Mouse (Mus musculus) intestine, embryonic 16.5 days (tissue): ENCODE measurements around the gene Zfpm1. TPM values are rescaled to one million over a fixed set of nuclear protein-coding genes. Genes with fewer than 3 reads are reported as not detected.

Experiments
- ATAC-seq: fragments of 200-750 bp; cut with Nextera tagmentation; 2 replicates; pipeline ENCODE4 v1.8.0; 2017; ENCODE audit warnings: moderate TSS enrichment, moderate library complexity
- H3K27ac ChIP-seq: fragments of 300-500 bp; sonication (generic); 2 replicates; pipeline ENCODE4 v1.5.1; 2014; ENCODE audit warnings: mild to moderate bottlenecking, low read length
- H3K27me3 ChIP-seq: fragments of 300-500 bp; sonication (generic); replicated peaks from 2 replicates; pipeline ENCODE4 v1.6.1; 2014; ENCODE audit warnings: low read length, control low read depth, mixed read lengths; ENCODE audit not compliant: control insufficient read depth, insufficient read depth
- H3K36me3 ChIP-seq: fragments of 300-500 bp; sonication (generic); 2 replicates; pipeline ENCODE4 v1.6.1; 2014; ENCODE audit warnings: low read length, control low read depth; ENCODE audit not compliant: control insufficient read depth, insufficient read depth
- H3K4me1 ChIP-seq: fragments of 300-500 bp; sonication (generic); 2 replicates; pipeline ENCODE4 v1.6.1; 2014; ENCODE audit warnings: low read length, control low read depth, mixed read lengths; ENCODE audit not compliant: control insufficient read depth, insufficient read depth
- H3K4me2 ChIP-seq: fragments of 300-500 bp; sonication (generic); 2 replicates; pipeline ENCODE4 v1.6.1; 2014; ENCODE audit warnings: low read depth, low read length, control low read depth
- H3K4me3 ChIP-seq: fragments of 300-500 bp; sonication (generic); 2 replicates; pipeline ENCODE4 v1.5.1; 2014; ENCODE audit warnings: mild to moderate bottlenecking, low read length
- H3K9ac ChIP-seq: fragments of 300-500 bp; sonication (generic); 2 replicates; pipeline ENCODE4 v1.6.1; 2014; ENCODE audit warnings: low read depth, low read length
- H3K9me3 ChIP-seq: fragments of 300-500 bp; sonication (generic); 2 replicates; pipeline ENCODE4 v1.6.1; 2016; ENCODE audit warnings: low read length, control low read depth; ENCODE audit not compliant: control insufficient read depth
- WGBS: fragments of 180-500 bp; shearing (Covaris S2); extraction: QIAGEN DNeasy Blood & Tissue Kit; methylation state at CpG from one replicate; pipeline ENCODE4 v1.1.7; 2014; 5-methylcytosine and 5-hydroxymethylcytosine counted together
- polyA plus RNA-seq: library from polyadenylated mRNA; unstranded; fragments of >200 nt; fragmentation: Nextera tagmentation; extraction: Ambion mirVana; gene quantifications from 2 replicates; pipeline ENCODE4 v1.2.1, GENCODE M21; 2015

Gene Zfpm1
- polyA plus RNA-seq, 1 experiment from 2014 or later: 2.6 TPM

DNA sequence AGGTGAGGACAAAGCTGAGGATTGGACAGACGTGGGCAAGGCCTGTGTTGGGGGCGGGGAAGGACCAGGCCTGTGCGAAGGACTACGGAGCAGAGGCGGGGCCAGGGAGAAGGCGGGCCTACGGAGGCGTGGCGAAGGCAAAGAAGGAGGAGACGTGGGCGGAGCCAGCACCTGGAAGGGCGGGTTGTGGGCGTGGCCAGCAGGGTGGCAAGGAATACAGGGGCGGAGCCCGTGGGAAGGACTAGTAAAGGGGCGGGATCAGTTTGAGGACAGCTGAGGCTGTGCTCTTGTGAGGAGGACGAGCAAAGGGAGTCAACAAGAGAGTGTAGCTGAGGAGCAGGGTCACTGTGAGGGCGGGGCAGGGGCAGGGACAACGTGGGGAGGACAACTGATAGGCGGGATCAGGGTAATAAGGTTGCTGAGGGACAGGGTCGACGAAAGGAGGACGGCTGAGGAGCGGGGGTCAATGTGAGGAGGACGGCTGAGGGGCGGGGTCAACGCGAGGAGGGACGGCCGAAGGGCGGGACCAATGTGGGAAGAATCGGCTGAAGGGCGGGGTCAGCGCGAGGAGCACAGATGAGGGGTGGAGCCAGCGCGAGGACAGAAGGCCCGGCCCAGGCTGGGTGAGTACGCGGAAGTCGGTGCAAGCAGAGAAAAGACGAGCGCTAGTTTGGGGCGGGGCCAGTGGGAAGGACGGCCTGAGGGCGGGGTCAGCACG, 465 bp upstream of the Zfpm1 start:
- 0% methylated on average over 47 of the region's 47 CpGs for WGBS
- Histone ChIP-seq H3K27me3 (no peaks in the 10 kb centered on the region), H3K9ac (peak overlapping the region; percentile 63), H3K4me2 (peak overlapping the region; percentile 93), H3K9me3 (no peaks in the 10 kb centered on the region), H3K4me3 (peak overlapping the region; percentile 82), H3K36me3 (no peaks in the 10 kb centered on the region), H3K27ac (peak overlapping the region; percentile 86), H3K4me1 (peaks cover 37% of the 10 kb centered on the region)
- peak; percentile 89 for ATAC-seq

DNA sequence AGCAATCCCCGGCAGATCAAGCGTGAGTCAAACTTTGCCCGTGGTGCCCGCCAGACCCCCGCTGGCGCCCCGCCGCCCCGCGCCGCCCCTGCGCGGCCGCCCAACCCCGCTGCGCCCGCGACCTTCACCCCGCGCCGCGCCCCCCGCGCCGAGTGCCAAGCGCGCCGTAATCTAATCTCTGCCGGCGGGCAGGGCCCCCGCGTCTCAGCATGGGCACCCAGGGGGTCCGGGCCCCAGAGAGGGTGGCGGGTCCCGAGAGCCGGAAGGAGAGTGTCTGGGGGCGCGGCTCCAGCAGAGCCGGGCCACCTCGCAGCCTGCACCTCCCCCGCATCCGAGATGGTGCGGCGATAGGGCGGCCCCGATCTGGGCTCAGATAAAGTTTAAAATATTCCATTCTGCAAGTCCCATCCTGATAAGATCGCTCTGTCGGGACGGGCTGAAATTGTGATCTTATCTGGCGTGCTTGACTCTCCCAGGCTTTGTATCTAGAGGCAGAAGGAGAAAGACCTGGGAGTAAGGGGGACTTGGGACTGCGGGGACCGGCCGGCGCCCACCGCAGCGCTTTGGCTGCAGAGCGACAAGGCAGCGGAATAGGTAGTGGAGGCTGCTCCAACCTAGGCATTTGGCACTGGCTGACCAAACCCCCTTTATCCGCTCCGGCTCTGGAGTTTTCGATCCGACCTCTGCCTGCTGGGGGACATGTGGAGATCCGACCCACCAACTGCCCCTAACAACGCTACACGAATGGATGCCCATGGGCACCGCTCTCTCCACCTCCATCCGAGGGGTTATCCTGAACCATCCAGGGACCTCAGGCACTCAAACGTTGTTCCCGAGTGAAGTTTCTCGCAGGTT, 787 bp downstream of the Zfpm1 start:
- Histone ChIP-seq H3K27me3 (no peaks in the 10 kb centered on the region), H3K9me3 (no peaks in the 10 kb centered on the region), H3K4me3 (peak overlapping the region; percentile 82), H3K27ac (peak overlapping the region; percentile 87), H3K4me2 (peak overlapping the region; percentile 93), H3K4me1 (peaks cover 47% of the 10 kb centered on the region), H3K36me3 (no peaks in the 10 kb centered on the region), H3K9ac (peak overlapping the region; percentile 87)
- ATAC-seq: no peak
- WGBS: under 1% methylated on average over 68 of the region's 70 CpGs

DNA sequence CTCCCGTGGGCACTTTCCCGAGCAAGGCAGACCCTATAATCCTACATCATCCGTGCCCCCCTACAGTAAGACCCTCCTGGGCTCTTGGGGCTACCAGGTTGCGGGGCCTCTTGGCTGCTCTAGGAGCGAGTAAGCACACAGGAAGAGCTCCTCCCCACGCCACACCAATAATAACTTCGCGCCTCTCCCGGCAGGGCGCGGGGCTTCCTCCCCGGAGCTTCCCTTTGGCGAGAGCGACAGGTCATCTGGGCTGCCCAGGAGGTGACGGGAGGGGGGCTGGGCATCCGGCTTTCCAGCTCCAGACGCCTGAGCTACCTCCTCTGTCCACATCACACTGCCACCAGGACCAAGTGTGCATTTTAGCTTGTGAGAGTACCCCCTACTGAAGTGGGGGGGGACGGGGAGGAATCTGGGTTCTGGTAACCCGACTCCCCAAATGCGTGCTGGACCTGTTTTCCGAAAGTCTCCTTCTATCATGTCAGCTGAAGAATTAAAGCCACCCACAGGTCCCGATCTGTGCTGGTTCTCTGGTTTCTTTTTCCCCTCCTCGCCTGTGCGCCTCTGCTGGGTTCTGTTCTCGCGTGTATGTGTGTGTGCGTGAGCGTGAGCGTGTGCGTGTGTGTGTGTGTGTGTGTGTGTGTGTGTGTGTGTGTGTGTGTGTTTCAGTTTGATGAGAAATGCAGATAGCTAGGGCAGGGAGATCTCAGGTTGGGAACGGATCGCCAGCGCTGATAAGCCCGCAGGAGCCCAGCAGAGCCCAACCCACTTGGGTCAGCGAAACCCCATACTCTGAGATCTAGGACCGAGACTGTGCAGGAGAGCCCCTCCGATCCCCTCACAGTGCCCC, 1.6 kb downstream of the Zfpm1 start:
- Histone ChIP-seq H3K27ac (peak overlapping the region; percentile 87), H3K9ac (peak overlapping the region; percentile 87), H3K4me2 (peak overlapping the region; percentile 93), H3K4me1 (peaks cover 49% of the 10 kb centered on the region), H3K36me3 (no peaks in the 10 kb centered on the region), H3K4me3 (peak overlapping the region; percentile 82), H3K27me3 (no peaks in the 10 kb centered on the region), H3K9me3 (no peaks in the 10 kb centered on the region)
- under 1% methylated on average over 37 of the region's 37 CpGs for WGBS
- ATAC-seq: no peak

DNA sequence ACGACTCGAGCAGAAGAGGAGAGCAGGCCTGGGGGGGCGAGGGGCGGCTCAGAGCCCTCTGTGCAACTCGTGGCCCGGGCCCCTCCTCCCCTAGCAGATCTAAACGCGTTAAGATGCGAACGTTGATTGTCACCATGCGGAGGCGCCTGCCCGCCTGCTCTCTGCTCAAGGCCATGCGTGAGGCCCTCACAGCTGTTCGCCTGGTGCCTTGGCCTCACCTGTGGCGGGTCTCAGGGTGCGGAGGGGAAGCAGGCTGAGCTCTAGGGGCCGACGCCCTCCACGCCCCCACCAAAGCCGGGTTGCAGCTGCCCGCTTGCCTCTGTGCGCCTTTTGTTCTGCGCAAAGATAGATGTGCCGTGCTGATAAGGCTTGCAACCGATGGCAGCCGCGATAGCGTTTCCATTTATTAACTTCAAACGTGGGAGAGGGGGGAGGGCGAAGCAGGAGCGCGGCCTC, 2.3 kb downstream of the Zfpm1 start:
- Histone ChIP-seq H3K4me1 (peaks cover 55% of the 10 kb centered on the region), H3K27ac (peak overlapping the region; percentile 87), H3K27me3 (no peaks in the 10 kb centered on the region), H3K36me3 (no peaks in the 10 kb centered on the region), H3K9ac (peak overlapping the region; percentile 87), H3K4me3 (peak overlapping the region; percentile 82), H3K9me3 (no peaks in the 10 kb centered on the region), H3K4me2 (peak overlapping the region; percentile 93)
- ATAC-seq: no peak
- WGBS: 2% methylated on average over 33 of the region's 33 CpGs

DNA sequence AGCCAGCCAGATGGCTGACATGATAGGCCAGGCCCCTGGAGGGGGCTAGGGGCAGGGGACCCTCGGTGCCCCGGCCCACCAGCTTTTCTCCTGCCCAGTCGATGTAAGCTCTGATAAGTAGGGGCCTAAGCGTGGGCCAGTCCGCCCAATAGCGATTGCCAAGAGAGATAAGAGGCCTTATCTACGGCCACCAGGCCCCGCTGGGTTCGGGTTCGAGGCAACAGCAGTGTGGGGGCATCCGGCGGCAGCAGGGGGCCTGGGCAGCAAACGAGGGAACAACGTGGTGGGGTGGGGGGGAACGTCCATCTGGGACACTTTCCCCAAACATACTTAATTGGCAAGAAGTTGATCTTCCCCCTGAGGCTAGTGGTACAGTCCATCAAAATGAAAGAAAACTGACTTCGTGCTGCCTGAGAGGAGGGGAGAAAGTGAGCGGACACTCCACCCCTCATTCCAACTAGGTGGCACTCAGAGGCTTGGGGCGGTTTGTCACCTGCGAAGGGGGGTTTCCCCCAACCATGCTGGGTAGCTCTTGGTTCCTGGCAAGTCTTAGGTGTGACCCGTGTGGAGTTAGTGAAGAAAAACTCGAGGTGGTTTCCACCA, 2.8 kb downstream of the Zfpm1 start:
- Histone ChIP-seq H3K9ac (peak overlapping the region; percentile 87), H3K4me1 (peaks cover 60% of the 10 kb centered on the region), H3K27me3 (no peaks in the 10 kb centered on the region), H3K4me3 (peak overlapping the region; percentile 82), H3K4me2 (peak overlapping the region; percentile 93), H3K9me3 (no peaks in the 10 kb centered on the region), H3K27ac (peak overlapping the region; percentile 87), H3K36me3 (no peaks in the 10 kb centered on the region)
- no peak for ATAC-seq
- WGBS: 6% methylated on average over 21 of the region's 21 CpGs

DNA sequence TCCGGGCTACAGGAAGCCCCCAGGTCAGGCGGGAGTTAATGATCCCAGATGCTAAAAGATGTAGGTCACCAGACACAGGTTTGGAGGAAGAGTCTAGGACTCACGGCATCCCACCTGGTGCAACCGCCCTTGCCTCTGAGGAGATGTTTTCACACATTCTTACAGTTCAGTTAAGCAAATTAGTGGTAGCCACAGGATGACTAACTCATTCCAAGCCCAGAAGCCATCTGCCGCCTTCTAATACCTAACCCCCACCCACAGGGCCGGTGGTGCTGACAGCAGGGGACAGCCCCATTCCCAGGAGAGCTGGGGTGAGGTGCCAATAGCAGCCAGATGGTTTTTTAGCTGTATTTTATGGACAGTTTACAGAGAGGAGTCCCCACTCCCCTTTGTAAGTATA, 3.8 kb downstream of the Zfpm1 start:
- no peak for ATAC-seq
- Histone ChIP-seq H3K9me3 (no peaks in the 10 kb centered on the region), H3K4me3 (no peak overlapping the region), H3K4me2 (no peak overlapping the region), H3K27ac (no peak overlapping the region), H3K36me3 (no peaks in the 10 kb centered on the region), H3K9ac (0 out of 2 replicates have a peak overlapping the region, but pooled peaks have one; percentile 87), H3K27me3 (no peaks in the 10 kb centered on the region), H3K4me1 (peaks cover 62% of the 10 kb centered on the region)
- WGBS: 63% methylated on average over 6 of the region's 6 CpGs

DNA sequence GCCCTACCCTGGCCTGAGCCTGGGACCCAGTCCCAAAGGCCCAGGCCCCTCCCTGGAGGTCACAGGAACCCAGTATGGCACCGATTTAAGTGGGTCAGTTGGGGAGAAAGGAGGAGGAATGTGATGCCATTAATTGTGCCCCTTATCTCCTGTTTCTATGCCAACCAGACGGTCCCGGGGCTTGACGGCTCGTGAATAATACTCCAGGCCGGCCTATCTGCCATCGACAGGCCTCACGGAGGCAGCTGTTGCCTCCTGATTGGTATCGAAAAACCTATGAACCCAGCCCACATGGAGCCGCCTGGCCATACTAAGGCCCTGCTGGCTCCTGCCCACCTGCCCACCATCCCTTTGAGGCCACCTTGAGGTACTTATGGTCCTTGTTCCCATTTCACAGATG, 5.0 kb downstream of the Zfpm1 start:
- H3K4me3 ChIP-seq: no peak overlapping the region
- no peak for ATAC-seq
- H3K36me3 ChIP-seq: no peaks in the 10 kb centered on the region
- H3K27me3 ChIP-seq: no peaks in the 10 kb centered on the region
- H3K4me2 ChIP-seq: no peak overlapping the region
- WGBS: 54% methylated on average over 10 of the region's 10 CpGs
- H3K4me1 ChIP-seq: peaks cover 71% of the 10 kb centered on the region
- no peaks in the 10 kb centered on the region for H3K9me3 ChIP-seq
- 0 out of 2 replicates have a peak overlapping the region, but pooled peaks have one; percentile 1 for H3K27ac ChIP-seq
- H3K9ac ChIP-seq: no peak overlapping the region

DNA sequence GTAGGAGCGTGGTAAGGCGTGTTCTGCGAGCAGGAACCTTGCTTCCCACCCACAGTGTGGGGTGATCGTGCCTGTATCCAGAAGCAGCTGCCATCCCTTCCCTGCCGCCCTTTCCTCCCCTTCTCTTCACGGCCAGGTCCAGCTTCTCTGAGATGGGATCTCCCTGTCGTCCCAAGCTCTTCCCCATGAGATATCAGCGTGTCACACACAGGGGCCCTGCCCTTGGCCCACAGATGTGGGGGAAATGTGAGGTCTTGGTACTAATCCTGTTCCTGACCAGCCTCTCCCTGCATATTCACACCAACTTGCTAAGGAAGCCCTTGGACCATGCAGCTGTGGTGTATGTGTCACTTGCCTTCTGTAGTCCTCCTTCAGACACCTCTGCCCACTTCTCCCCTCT, 5.8 kb downstream of the Zfpm1 start:
- Histone ChIP-seq H3K4me1 (peaks cover 68% of the 10 kb centered on the region), H3K9ac (no peak overlapping the region), H3K9me3 (no peaks in the 10 kb centered on the region), H3K27ac (no peak overlapping the region), H3K4me3 (no peak overlapping the region), H3K4me2 (no peak overlapping the region), H3K27me3 (no peaks in the 10 kb centered on the region), H3K36me3 (no peaks in the 10 kb centered on the region)
- WGBS: 65% methylated on average over 8 of the region's 8 CpGs
- ATAC-seq: no peak
